Mouse (Mus musculus): ENCODE measurements at regions not wholly inside any gene's neighbourhood (a gene's known extent, or its start where the extent isn't known, plus 50 kb on each side); places are given as distances from the start of the nearest gene placed in this dataset.

DNA sequence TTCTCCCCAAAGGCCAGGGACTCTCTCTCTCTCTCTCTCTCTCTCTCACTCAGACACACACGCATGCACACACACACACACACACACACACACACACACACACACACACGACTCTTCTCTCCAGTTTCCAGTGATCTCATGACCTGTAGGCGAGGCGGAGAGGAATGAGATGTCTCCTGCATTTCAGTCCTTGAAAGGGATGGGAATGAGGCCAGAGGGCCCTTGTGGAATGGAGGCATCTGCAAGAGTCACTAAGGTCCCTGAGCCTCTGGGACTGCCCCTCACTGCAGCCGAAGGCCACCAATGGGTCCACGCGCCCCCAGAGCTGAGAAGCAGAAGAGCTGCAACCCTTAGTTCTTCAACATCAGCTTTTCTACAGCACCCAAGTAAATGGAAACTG, 66.6 kb upstream of the Lgalsl start:
- DNase-seq (no peak), ATAC-seq (no peak)
- H3K9ac ChIP-seq (replicated peaks), result no peak overlapping the region
- no peak overlapping the region for H3K27ac ChIP-seq (ENCODE audit: low read depth)
- H3K27me3 ChIP-seq (ENCODE audit: insufficient read depth, low read length), result no peaks in the 10 kb centered on the region
- no peak overlapping the region for H3K4me2 ChIP-seq (ENCODE audit: low read depth, low read length)
- H3K36me3 ChIP-seq (replicated peaks; ENCODE audit: insufficient read depth, low read length), result no peaks in the 10 kb centered on the region
- 84% methylated on average over 7 of the region's 7 CpGs for WGBS (ENCODE audit: insufficient replicate concordance)
- peaks cover 6% of the 10 kb centered on the region; the same call in 1 of the 2 replicates for H3K4me1 ChIP-seq (ENCODE audit: insufficient read depth)
- H3K4me3 ChIP-seq (ENCODE audit: low read depth, low read length), result no peak overlapping the region
- no peak for TF ChIP-seq EP300 (IDR thresholded peaks at IDR 0.05; ENCODE audit: low read depth)
- TF ChIP-seq CTCF (IDR thresholded peaks at IDR 0.05; ENCODE audit: low read depth), result no peak
- H3K9me3 ChIP-seq (ENCODE audit: low read length), result no peaks in the 10 kb centered on the region

DNA sequence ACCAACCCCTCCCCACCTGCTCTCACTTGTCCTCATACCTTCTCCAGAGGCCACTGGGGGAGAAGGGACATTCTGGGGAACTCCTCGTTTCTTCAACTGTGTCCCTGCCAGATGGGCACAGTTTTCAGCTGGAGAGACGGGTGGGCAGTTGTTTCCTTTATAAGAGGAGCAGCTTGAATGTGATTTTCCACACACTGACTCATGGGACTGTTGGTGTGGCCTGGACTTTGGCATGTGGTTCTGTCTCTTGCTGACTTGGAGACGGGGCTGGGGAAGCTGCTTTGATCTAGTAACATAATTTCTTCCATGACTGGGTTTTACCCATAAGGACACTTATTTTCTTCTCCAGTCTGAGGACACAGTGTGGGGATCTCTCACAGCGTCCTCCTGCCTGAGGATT, 67.7 kb upstream of the Lgalsl start:
- TF ChIP-seq EP300 (IDR thresholded peaks at IDR 0.05; ENCODE audit: low read depth) (no peak), CTCF (IDR thresholded peaks at IDR 0.05; ENCODE audit: low read depth) (no peak)
- H3K9ac ChIP-seq (replicated peaks), result no peak overlapping the region
- no peaks in the 10 kb centered on the region for H3K9me3 ChIP-seq (ENCODE audit: low read length)
- H3K4me1 ChIP-seq (ENCODE audit: insufficient read depth), result peaks cover 6% of the 10 kb centered on the region; the same call in 1 of the 2 replicates
- no peak overlapping the region for H3K4me2 ChIP-seq (ENCODE audit: low read depth, low read length)
- no peaks in the 10 kb centered on the region for H3K27me3 ChIP-seq (ENCODE audit: insufficient read depth, low read length)
- DNase-seq (no peak), ATAC-seq (no peak)
- WGBS (ENCODE audit: insufficient replicate concordance), result 72% methylated on average over 4 of the region's 4 CpGs
- H3K4me3 ChIP-seq (ENCODE audit: low read depth, low read length), result no peak overlapping the region
- no peaks in the 10 kb centered on the region for H3K36me3 ChIP-seq (replicated peaks; ENCODE audit: insufficient read depth, low read length)
- H3K27ac ChIP-seq (ENCODE audit: low read depth), result no peak overlapping the region

DNA sequence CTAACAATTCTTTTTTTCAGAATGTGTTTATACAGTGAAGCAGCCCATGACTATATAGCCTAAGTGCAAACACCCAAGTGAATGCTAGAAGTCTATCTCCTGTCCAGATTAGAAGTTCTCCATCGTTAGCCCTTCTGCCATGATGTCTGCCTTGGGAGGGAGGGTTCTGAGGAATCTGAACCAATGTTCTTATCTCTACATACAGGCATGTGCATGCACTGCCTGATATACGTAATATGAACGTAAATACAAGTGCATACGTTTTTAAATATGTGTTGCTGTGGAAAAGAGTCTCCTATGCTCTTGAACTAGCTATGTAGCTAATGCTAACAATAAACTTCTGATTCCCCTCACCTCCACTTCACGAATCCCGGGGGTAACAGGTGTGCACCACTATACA, 68.9 kb upstream of the Lgalsl start:
- H3K4me1 ChIP-seq (ENCODE audit: insufficient read depth), result peaks cover 6% of the 10 kb centered on the region; the same call in 1 of the 2 replicates
- no peak overlapping the region for H3K9ac ChIP-seq (replicated peaks)
- H3K4me2 ChIP-seq (ENCODE audit: low read depth, low read length), result no peak overlapping the region
- DNase-seq, result no peak
- 59% methylated on average over 6 of the region's 6 CpGs for WGBS (ENCODE audit: insufficient replicate concordance)
- H3K9me3 ChIP-seq (ENCODE audit: low read length), result no peaks in the 10 kb centered on the region
- no peak overlapping the region for H3K27ac ChIP-seq (ENCODE audit: low read depth)
- no peak overlapping the region for H3K4me3 ChIP-seq (ENCODE audit: low read depth, low read length)
- peak; percentile 86 for TF ChIP-seq EP300 (IDR thresholded peaks at IDR 0.05; ENCODE audit: low read depth)
- no peak for TF ChIP-seq CTCF (IDR thresholded peaks at IDR 0.05; ENCODE audit: low read depth)
- no peaks in the 10 kb centered on the region for H3K36me3 ChIP-seq (replicated peaks; ENCODE audit: insufficient read depth, low read length)
- no peaks in the 10 kb centered on the region for H3K27me3 ChIP-seq (ENCODE audit: insufficient read depth, low read length)
- ATAC-seq, result peak; percentile 40

DNA sequence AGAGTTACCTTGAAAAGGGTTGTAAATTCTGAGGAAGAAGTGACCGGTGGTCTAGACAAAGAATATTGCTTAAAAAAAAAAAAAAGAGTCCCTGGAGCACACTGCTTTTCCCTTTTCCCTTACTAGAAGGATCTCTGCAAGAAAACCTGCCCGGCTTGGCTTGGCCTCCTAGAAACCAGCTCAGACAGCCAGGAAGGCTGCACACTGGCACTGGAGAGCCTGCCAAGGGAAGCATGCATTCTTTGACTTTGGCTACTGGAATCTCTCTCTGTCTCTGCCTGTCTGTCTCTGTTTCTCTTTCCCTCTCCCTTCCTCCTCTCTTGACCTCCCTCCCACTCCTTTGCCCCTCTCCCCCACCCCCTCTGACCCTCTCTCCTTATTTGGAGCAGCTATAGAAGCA, 71.1 kb upstream of the Lgalsl start:
- TF ChIP-seq CTCF (IDR thresholded peaks at IDR 0.05; ENCODE audit: low read depth) (no peak), EP300 (IDR thresholded peaks at IDR 0.05; ENCODE audit: low read depth) (no peak)
- DNase-seq (no peak), ATAC-seq (no peak)
- Histone ChIP-seq H3K27ac (ENCODE audit: low read depth) (no peak overlapping the region), H3K36me3 (replicated peaks; ENCODE audit: insufficient read depth, low read length) (no peaks in the 10 kb centered on the region), H3K4me3 (ENCODE audit: low read depth, low read length) (no peak overlapping the region), H3K9ac (replicated peaks) (no peak overlapping the region), H3K4me2 (ENCODE audit: low read depth, low read length) (no peak overlapping the region), H3K9me3 (ENCODE audit: low read length) (no peaks in the 10 kb centered on the region), H3K4me1 (ENCODE audit: insufficient read depth) (no peaks in the 10 kb centered on the region), H3K27me3 (ENCODE audit: insufficient read depth, low read length) (no peaks in the 10 kb centered on the region)
- WGBS (ENCODE audit: insufficient replicate concordance), result 76% methylated on average over 2 of the region's 2 CpGs

DNA sequence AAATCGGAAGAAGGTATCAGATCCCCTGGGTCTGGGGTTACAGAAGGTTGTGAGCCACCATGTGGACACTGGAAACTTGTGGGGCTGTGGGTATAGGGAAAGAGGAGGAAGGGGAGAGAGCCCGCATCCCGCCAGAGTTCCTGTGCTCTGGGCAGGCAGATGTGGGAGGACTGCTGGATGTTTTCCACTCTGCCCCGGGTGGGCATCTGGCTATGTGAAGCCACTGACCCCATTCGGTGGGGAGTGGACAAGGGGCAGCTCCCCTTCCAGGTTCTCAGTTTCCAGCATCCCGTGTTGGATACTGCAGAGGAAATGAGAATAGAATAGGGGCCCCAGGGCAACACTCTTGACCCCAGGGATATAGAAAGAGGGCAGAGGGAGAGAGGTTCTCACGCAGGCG, 72.1 kb upstream of the Lgalsl start:
- Histone ChIP-seq H3K27me3 (ENCODE audit: insufficient read depth, low read length) (no peaks in the 10 kb centered on the region), H3K4me1 (ENCODE audit: insufficient read depth) (no peaks in the 10 kb centered on the region), H3K27ac (ENCODE audit: low read depth) (no peak overlapping the region), H3K9me3 (ENCODE audit: low read length) (no peaks in the 10 kb centered on the region), H3K4me2 (ENCODE audit: low read depth, low read length) (no peak overlapping the region), H3K9ac (replicated peaks) (no peak overlapping the region), H3K4me3 (ENCODE audit: low read depth, low read length) (no peak overlapping the region), H3K36me3 (replicated peaks; ENCODE audit: insufficient read depth, low read length) (no peaks in the 10 kb centered on the region)
- ATAC-seq (no peak), DNase-seq (no peak)
- 59% methylated on average over 8 of the region's 8 CpGs for WGBS (ENCODE audit: insufficient replicate concordance)
- no peak for TF ChIP-seq CTCF (IDR thresholded peaks at IDR 0.05; ENCODE audit: low read depth)
- TF ChIP-seq EP300 (IDR thresholded peaks at IDR 0.05; ENCODE audit: low read depth), result no peak

DNA sequence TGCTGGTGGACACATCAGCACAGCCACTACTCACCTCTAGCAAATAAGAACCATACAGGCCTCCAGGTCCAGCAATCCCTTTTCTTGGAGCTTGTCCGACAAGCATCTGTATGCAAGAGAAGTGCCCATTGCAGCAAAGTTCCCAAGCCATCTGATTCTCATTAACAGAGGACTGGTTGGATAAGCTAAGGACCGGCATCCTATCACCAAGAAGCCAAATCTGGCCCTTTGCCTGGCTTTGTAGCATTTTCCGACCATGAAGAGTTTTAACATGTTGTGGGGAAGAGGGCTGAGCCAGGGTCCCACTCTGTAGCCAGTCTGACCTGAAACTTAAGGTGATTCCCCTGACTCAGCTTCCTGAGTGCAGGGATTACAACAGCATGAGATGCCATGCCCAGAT, 77.1 kb upstream of the Lgalsl start:
- Histone ChIP-seq H3K9me3 (ENCODE audit: low read length) (no peaks in the 10 kb centered on the region), H3K36me3 (replicated peaks; ENCODE audit: insufficient read depth, low read length) (no peaks in the 10 kb centered on the region), H3K4me1 (ENCODE audit: insufficient read depth) (no peaks in the 10 kb centered on the region), H3K27me3 (ENCODE audit: insufficient read depth, low read length) (no peaks in the 10 kb centered on the region), H3K4me3 (ENCODE audit: low read depth, low read length) (no peak overlapping the region), H3K27ac (ENCODE audit: low read depth) (no peak overlapping the region), H3K9ac (replicated peaks) (no peak overlapping the region), H3K4me2 (ENCODE audit: low read depth, low read length) (no peak overlapping the region)
- no peak for DNase-seq
- no peak for ATAC-seq
- TF ChIP-seq EP300 (IDR thresholded peaks at IDR 0.05; ENCODE audit: low read depth) (no peak), CTCF (IDR thresholded peaks at IDR 0.05; ENCODE audit: low read depth) (no peak)
- WGBS (ENCODE audit: insufficient replicate concordance), result 67% methylated on average over 3 of the region's 3 CpGs

DNA sequence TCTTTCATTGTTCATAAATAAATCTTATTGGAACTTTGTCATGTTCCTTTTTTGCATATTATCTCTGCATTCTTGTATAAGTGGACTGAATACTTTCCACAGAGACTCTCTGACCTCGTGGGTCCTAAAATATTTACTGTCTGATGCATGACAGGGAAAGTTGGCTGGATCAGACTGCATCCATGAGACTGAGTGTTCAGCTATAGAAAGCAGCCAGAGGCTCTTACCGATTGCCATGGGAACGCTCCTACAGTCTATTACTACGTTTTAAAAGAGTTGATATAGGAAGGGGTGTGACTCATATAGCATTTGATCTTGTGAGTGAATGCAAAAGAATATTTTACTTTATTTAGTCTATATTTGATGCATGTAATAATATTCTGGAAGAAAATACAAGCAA, 77.6 kb upstream of the Lgalsl start:
- no peak overlapping the region for H3K27ac ChIP-seq (ENCODE audit: low read depth)
- H3K9me3 ChIP-seq (ENCODE audit: low read length), result no peaks in the 10 kb centered on the region
- WGBS (ENCODE audit: insufficient replicate concordance), result 63% methylated on average over 4 of the region's 4 CpGs
- no peaks in the 10 kb centered on the region for H3K36me3 ChIP-seq (replicated peaks; ENCODE audit: insufficient read depth, low read length)
- H3K9ac ChIP-seq (replicated peaks), result no peak overlapping the region
- no peaks in the 10 kb centered on the region for H3K27me3 ChIP-seq (ENCODE audit: insufficient read depth, low read length)
- H3K4me3 ChIP-seq (ENCODE audit: low read depth, low read length), result no peak overlapping the region
- no peak for DNase-seq
- no peak for ATAC-seq
- no peaks in the 10 kb centered on the region for H3K4me1 ChIP-seq (ENCODE audit: insufficient read depth)
- H3K4me2 ChIP-seq (ENCODE audit: low read depth, low read length), result no peak overlapping the region
- TF ChIP-seq CTCF (IDR thresholded peaks at IDR 0.05; ENCODE audit: low read depth) (no peak), EP300 (IDR thresholded peaks at IDR 0.05; ENCODE audit: low read depth) (no peak)

All from liver, postnatal 0 days (tissue).